Mouse (Mus musculus): ENCODE measurements around the gene Esrrb. TPM values are rescaled to one million over a fixed set of nuclear protein-coding genes. Genes with fewer than 3 reads are reported as not detected.

Esrrb gene
- polyA plus RNA-seq, 1 experiment, result not detected

DNA sequence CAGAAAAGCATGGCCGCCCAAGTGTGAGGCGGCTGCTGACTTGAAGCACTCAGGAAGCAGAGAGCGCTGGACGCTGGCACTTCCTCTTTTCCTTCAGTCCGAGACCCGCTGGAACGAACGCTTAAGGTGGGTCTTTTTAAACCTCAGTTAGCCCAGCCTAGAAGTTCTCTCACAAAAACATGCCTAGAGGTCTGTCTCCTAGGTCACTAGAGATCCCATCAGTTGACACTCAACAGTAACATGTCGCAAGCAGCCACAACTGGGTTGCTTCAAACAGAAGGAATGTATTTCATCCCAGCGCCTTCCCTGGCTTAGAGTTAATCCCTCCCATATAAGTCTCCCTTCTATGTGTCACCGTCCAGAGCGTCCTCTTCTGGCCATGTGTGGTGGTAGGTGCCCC is 33.9 kb downstream of the Esrrb start:
- H3K4me1 ChIP-seq (ENCODE audit: control insufficient read depth, insufficient read depth, low read length), result peaks cover 5% of the 10 kb centered on the region
- no peak overlapping the region for H3K27ac ChIP-seq (ENCODE audit: insufficient read depth, low read depth, low read length)
- 98% methylated on average over 12 of the region's 12 CpGs for WGBS
- H3K4me3 ChIP-seq (ENCODE audit: insufficient read depth, low read depth, low read length), result no peak overlapping the region
- TF ChIP-seq POLR2A (IDR thresholded peaks at IDR 0.05; ENCODE audit: insufficient read depth, low read depth, low read length) (no peak), CTCF (IDR thresholded peaks at IDR 0.05; ENCODE audit: insufficient read depth, low read depth, low read length) (no peak)

DNA sequence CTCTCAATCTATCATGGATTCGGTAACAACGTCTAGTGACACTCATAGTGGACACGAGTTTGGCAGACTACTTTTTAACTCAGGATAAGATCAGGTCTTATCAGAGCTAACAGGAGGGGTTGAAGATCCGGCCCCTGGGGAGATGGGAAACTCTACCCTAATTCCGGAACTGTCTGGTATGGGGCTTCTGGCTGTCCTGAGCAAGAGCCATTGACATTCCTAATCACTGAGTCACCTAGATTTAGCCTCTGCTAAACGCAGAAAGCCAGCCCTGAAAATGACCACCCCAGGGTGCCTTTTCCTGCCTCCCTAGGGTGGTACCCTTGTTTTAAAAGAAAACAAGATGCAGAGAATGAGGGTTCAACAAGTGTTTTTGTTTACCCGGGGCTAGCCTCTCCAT is 34.4 kb downstream of the Esrrb start:
- 75% methylated on average over 7 of the region's 7 CpGs for WGBS
- Histone ChIP-seq H3K4me3 (ENCODE audit: insufficient read depth, low read depth, low read length) (no peak overlapping the region), H3K4me1 (ENCODE audit: control insufficient read depth, insufficient read depth, low read length) (peaks cover 5% of the 10 kb centered on the region), H3K27ac (ENCODE audit: insufficient read depth, low read depth, low read length) (no peak overlapping the region)
- no peak for TF ChIP-seq POLR2A (IDR thresholded peaks at IDR 0.05; ENCODE audit: insufficient read depth, low read depth, low read length)
- no peak for TF ChIP-seq CTCF (IDR thresholded peaks at IDR 0.05; ENCODE audit: insufficient read depth, low read depth, low read length)

DNA sequence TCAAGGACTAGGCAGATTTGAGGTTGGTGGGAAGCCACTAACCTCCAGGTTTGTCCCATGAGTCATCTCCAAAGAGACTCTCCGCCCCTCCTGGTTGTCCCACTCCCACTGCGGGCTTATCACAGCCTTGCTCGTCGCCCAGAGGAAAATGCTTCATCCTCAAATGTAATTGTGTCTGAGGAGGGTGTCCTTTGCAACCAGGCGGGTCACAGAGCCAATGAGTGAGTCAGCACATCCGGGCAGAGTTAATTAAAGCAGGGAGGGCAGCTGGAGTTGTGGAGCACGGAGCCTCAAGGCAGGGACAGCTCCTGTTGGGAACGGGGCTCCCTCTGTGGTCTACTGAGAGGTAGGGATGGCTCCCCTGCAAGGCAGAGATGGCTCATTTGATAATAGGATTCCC is 37.8 kb downstream of the Esrrb start:
- 19% methylated on average over 8 of the region's 8 CpGs for WGBS
- H3K4me1 ChIP-seq (ENCODE audit: control insufficient read depth, insufficient read depth, low read length), result peaks cover 5% of the 10 kb centered on the region
- no peak overlapping the region for H3K4me3 ChIP-seq (ENCODE audit: insufficient read depth, low read depth, low read length)
- no peak overlapping the region for H3K27ac ChIP-seq (ENCODE audit: insufficient read depth, low read depth, low read length)
- TF ChIP-seq POLR2A (IDR thresholded peaks at IDR 0.05; ENCODE audit: insufficient read depth, low read depth, low read length), result no peak
- no peak for TF ChIP-seq CTCF (IDR thresholded peaks at IDR 0.05; ENCODE audit: insufficient read depth, low read depth, low read length)

DNA sequence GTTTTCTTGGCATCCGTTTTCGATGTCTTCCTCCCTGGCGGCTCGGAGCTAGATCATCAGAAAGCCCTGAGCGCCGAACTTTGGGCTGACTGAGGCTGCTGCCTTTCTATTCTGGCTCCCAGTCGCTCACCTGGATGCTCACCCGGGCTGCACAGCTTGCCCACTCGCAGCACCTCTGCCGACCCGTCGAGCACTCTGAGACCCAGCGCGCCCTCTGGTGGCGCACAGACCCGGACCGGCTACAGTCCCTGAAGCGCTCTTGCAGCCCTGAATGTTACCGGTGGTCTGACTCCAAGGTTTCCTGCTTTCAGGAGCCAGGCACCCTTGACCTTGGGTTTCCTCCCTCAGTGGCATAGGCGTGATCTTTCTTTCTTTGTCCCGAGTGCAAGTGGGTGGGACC is 41.8 kb downstream of the Esrrb start:
- TF ChIP-seq POLR2A (IDR thresholded peaks at IDR 0.05; ENCODE audit: insufficient read depth, low read depth, low read length) (no peak), CTCF (IDR thresholded peaks at IDR 0.05; ENCODE audit: insufficient read depth, low read depth, low read length) (peak; percentile 82)
- no peak overlapping the region for H3K27ac ChIP-seq (ENCODE audit: insufficient read depth, low read depth, low read length)
- WGBS, result 6% methylated on average over 21 of the region's 21 CpGs
- H3K4me3 ChIP-seq (ENCODE audit: insufficient read depth, low read depth, low read length), result no peak overlapping the region; the same call in 1 of the 2 replicates
- H3K4me1 ChIP-seq (ENCODE audit: control insufficient read depth, insufficient read depth, low read length), result peaks cover 5% of the 10 kb centered on the region

DNA sequence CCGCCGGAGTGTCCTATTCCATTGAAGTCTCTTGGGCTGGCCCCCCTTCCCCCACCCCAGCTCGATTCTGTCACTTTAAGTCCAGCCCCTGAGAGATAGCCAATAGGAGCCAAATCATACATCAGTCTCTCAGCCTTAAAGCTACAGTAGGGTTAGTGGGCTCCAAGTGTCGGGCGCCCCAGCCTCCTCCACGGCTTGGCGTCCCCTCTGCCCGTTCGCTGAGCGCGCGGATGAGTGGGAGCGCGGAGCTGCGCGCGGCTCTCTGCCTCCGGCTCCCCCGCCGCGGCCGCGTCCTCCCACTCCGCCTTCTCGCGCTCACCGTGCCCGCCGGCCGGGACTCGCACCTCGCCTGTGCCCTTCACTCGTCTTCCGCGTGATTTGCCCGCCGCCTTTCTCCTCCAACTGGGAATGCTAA is 60.6 kb downstream of the Esrrb start:
- TF ChIP-seq POLR2A (IDR thresholded peaks at IDR 0.05; ENCODE audit: insufficient read depth, low read depth, low read length) (no peak), CTCF (IDR thresholded peaks at IDR 0.05; ENCODE audit: insufficient read depth, low read depth, low read length) (no peak)
- Histone ChIP-seq H3K4me1 (ENCODE audit: control insufficient read depth, insufficient read depth, low read length) (peaks cover 30% of the 10 kb centered on the region), H3K4me3 (ENCODE audit: insufficient read depth, low read depth, low read length) (peak overlapping the region; percentile 49), H3K27ac (ENCODE audit: insufficient read depth, low read depth, low read length) (no peak overlapping the region)
- under 1% methylated on average over 37 of the region's 37 CpGs for WGBS

DNA sequence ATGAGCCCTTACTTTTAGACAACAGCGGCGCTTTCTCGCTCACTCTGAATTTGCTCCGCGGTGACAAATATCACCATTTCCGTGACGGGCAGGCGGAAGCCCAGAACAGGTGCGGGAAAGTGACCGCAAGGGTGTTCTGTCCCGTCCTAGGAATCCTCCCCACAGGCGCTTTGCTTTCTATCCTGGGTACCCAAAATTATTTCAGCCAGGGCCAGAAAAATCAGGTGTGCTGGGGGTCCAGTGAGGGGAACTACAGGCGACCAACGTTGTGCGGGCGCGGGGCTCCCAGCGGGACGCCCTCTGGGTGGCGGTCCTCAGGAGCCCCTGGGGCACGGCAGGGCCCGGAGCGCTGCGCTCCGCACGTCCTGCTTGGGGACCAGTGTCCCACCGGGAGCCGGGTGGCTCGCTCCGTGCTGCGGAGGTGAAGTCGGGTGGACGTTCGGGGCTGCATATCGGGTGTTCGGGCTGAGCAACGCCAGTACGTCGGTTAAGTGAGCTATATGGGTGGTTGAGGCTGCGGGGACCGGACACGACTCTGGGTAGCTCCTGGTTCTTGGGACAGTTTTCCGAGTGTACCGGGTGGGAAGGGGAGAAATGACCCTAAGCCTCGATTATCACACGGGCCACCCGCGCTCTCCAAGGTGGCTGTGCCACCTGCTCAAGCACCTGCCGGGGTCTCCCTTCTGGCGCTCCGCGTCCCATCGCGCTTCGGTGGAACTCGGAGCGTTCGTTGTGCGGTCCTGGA is 61.4 kb downstream of the Esrrb start:
- Histone ChIP-seq H3K27ac (ENCODE audit: insufficient read depth, low read depth, low read length) (no peak overlapping the region), H3K4me3 (ENCODE audit: insufficient read depth, low read depth, low read length) (peak overlapping the region; percentile 49), H3K4me1 (ENCODE audit: control insufficient read depth, insufficient read depth, low read length) (peaks cover 30% of the 10 kb centered on the region)
- TF ChIP-seq POLR2A (IDR thresholded peaks at IDR 0.05; ENCODE audit: insufficient read depth, low read depth, low read length) (no peak), CTCF (IDR thresholded peaks at IDR 0.05; ENCODE audit: insufficient read depth, low read depth, low read length) (no peak)
- WGBS, result 2% methylated on average over 59 of the region's 59 CpGs

DNA sequence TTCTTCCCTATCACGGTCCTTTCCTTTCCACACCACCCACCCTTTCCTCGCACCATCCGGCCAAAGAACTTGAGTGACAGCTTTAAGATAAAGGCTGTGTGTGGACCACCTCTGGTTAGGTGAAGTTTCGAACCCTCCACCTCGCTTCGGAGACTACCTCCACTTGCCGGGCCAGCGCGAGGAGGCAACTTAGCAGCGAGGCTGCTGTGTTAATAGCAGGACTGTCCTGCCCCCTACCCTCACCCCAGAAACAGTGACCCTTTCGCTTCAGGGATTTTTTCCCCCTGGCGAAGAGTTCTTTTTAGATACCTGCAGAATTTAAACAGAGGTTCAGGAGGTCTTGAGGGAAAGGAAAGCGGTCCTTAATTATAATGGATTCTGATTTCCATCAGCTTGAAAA is 62.2 kb downstream of the Esrrb start:
- Histone ChIP-seq H3K4me3 (ENCODE audit: insufficient read depth, low read depth, low read length) (no peak overlapping the region), H3K4me1 (ENCODE audit: control insufficient read depth, insufficient read depth, low read length) (peaks cover 30% of the 10 kb centered on the region), H3K27ac (ENCODE audit: insufficient read depth, low read depth, low read length) (no peak overlapping the region)
- 30% methylated on average over 13 of the region's 13 CpGs for WGBS
- TF ChIP-seq CTCF (IDR thresholded peaks at IDR 0.05; ENCODE audit: insufficient read depth, low read depth, low read length) (no peak), POLR2A (IDR thresholded peaks at IDR 0.05; ENCODE audit: insufficient read depth, low read depth, low read length) (no peak)

DNA sequence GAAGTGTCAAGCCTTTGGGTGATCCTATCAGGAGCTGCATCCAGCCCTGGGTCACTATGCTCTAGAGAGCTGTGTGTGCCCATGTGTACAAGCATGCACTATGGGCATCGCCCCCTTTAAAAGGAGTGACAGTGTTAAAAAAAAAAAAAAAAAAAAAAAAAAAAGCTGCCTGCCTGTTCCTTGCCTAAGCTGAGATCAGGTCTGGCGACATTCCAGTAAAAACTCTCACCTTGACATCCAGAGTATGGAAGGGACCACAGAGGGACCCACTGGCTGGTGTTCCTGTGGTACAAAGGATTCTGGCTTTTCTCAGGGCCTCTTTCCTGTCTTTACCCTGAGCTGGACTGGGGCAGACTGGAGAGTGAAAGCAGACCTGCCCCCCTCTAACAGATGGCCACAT is 66.7 kb downstream of the Esrrb start:
- WGBS, result 88% methylated on average over 2 of the region's 2 CpGs
- Histone ChIP-seq H3K4me3 (ENCODE audit: insufficient read depth, low read depth, low read length) (no peak overlapping the region), H3K27ac (ENCODE audit: insufficient read depth, low read depth, low read length) (no peak overlapping the region), H3K4me1 (ENCODE audit: control insufficient read depth, insufficient read depth, low read length) (peaks cover 13% of the 10 kb centered on the region)
- TF ChIP-seq POLR2A (IDR thresholded peaks at IDR 0.05; ENCODE audit: insufficient read depth, low read depth, low read length) (no peak), CTCF (IDR thresholded peaks at IDR 0.05; ENCODE audit: insufficient read depth, low read depth, low read length) (no peak)

DNA sequence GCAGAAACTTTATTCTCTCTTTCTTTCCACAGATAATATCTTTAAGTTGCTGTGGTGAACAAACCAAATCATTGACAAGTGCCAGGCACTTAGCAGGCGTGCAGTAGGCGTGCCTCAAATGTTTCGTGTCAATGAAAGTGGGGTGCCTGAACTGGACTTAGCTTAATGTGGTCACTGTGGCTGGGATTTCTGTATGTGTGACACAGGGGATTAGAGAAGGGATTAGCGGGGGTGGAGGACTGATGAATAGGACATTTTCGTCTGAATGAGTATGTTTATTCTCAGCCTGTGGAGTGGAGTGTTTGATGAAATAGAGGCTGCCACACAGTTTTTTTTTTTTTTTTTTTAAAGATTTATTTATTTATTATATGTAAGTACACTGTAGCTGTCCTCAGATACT is 70.8 kb downstream of the Esrrb start:
- H3K4me1 ChIP-seq (ENCODE audit: control insufficient read depth, insufficient read depth, low read length), result peaks cover 3% of the 10 kb centered on the region; the same call in 1 of the 2 replicates
- no peak overlapping the region for H3K27ac ChIP-seq (ENCODE audit: insufficient read depth, low read depth, low read length)
- no peak for TF ChIP-seq CTCF (IDR thresholded peaks at IDR 0.05; ENCODE audit: insufficient read depth, low read depth, low read length)
- TF ChIP-seq POLR2A (IDR thresholded peaks at IDR 0.05; ENCODE audit: insufficient read depth, low read depth, low read length), result no peak
- 68% methylated on average over 5 of the region's 5 CpGs for WGBS
- no peak overlapping the region for H3K4me3 ChIP-seq (ENCODE audit: insufficient read depth, low read depth, low read length)
